14 mouse cellular contexts compared by ENCODE assay signal in the genomic region with DNA sequence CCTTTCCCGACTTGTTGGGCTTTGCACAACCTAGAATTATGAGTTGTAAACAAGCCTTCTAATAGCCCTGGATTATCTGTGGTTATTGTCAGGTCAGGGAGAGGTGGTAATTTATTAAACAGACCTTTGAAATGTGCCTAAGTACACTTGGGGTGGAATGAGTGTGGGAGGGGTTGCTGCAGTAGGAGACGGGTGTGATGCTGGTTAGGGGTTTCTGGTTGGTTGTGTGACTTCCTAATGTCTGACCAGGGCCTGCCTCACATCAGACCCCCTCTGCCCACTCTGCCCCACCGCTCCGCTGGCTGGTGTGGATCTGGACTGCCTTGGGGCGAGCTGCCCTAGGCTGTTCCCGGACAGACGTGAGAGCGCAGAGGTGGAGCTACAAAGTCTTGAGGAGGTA. TPM values are rescaled to one million over a fixed set of nuclear protein-coding genes. Genes with fewer than 3 reads are reported as not detected.
"Had no signal": no experiment of that assay in that cellular context is flagged by ENCODE, and none has a peak within 500 bp of the region (broad histone marks: within the 10 kb centered on the region; RNA-seq: fewer than 3 reads in every experiment).

No protein-coding gene starts in this region.

- H3K36me3 ChIP-seq: limb, embryonic 12.5 days; liver, embryonic 13.5 days; lung, embryonic 15.5 days; midbrain, embryonic 15.5 days; neural tube, embryonic 12.5 days had no signal

- H3K4me3 ChIP-seq: limb, embryonic 12.5 days; liver, embryonic 13.5 days; lung, embryonic 15.5 days; megakaryocyte, embryonic 14.5 days; midbrain, embryonic 15.5 days; neural tube, embryonic 12.5 days had no signal

- ATAC-seq: liver, postnatal 0 days; midbrain, embryonic 15.5 days had no signal

- H3K4me1 ChIP-seq: limb, embryonic 12.5 days; liver, embryonic 13.5 days; lung, embryonic 15.5 days; megakaryocyte, embryonic 14.5 days; midbrain, embryonic 15.5 days had no signal

- H3K9ac ChIP-seq: limb, embryonic 12.5 days; liver, embryonic 13.5 days; liver, postnatal 0 days; lung, embryonic 15.5 days; midbrain, embryonic 15.5 days; neural tube, embryonic 12.5 days had no signal

- DNase-seq: liver; liver, embryonic 13.5 days; liver, postnatal 0 days; lung, postnatal 14 days; thymus, postnatal 36 days had no signal

- H3K4me2 ChIP-seq: limb, embryonic 12.5 days; liver, embryonic 13.5 days; lung, embryonic 15.5 days; midbrain, embryonic 11.5 days; midbrain, embryonic 15.5 days; neural tube, embryonic 12.5 days had no signal

- H3K9me3 ChIP-seq: limb, embryonic 12.5 days; liver, embryonic 13.5 days; lung, embryonic 15.5 days; megakaryocyte, embryonic 14.5 days; midbrain, embryonic 15.5 days; neural tube, embryonic 12.5 days had no signal

- H3K27ac ChIP-seq: limb, embryonic 12.5 days; liver, embryonic 13.5 days; lung, embryonic 15.5 days; macrophage; midbrain, embryonic 15.5 days; neural tube, embryonic 12.5 days had no signal

- H3K27me3 ChIP-seq: lung, embryonic 15.5 days; megakaryocyte, embryonic 14.5 days had no signal

RNA-seq across cellular contexts. Expression of a gene that starts 47.7 kb away (rescaled TPM):
- total RNA-seq: monocyte, adult 5-6 weeks; neutrophil, adult 5-6 weeks had no signal
- polyA plus RNA-seq: liver, postnatal 0 days; macrophage had no signal
